Mouse (Mus musculus) liver, embryonic 14.5 days (tissue): Measurements from ENCODE around the gene Sik3.

Source experiments
- CTCF ChIP-seq: IDR thresholded peaks from 2 replicates; pipeline ENCODE4 v1.5.1; 2016; ENCODE audit warnings: antibody characterized with exemption, low read depth, control low read depth
- EP300 ChIP-seq: IDR thresholded peaks from 2 replicates; pipeline ENCODE4 v1.6.1; 2016; ENCODE audit warnings: antibody characterized with exemption, low read depth

- TF ChIP-seq CTCF (no peak), EP300 (no peak)
These were observed 176.8 kb downstream of the Sik3 start for GRCm38 (mm10) chr9:46189381-46189780.
